Mouse (Mus musculus) G1E (cell line): ENCODE data around the gene Slc25a41.

ENCODE experiments used
- CTCF ChIP-seq: IDR thresholded peaks from 2 replicates; pipeline ENCODE4 v1.5.1; 2012; ENCODE audit warnings: low read depth, low read length, inconsistent platforms, mixed read lengths
- GATA1 ChIP-seq: IDR thresholded peaks from 2 replicates; pipeline ENCODE4 v1.6.1; 2012; ENCODE audit warnings: borderline replicate concordance, low read length, inconsistent platforms, mixed read lengths
- GATA2 ChIP-seq: IDR thresholded peaks from 2 replicates; pipeline ENCODE4 v1.6.1; 2012; ENCODE audit warnings: low read depth, low read length, inconsistent platforms, borderline replicate concordance
- POLR2AphosphoS5 ChIP-seq: IDR thresholded peaks from 2 replicates; pipeline ENCODE4 v1.6.1; 2012; ENCODE audit warnings: low read depth, low read length, inconsistent platforms; ENCODE audit not compliant: insufficient replicate concordance
- TAL1 ChIP-seq: conservative IDR thresholded peaks from 2 replicates; pipeline ENCODE4 v1.6.1; 2012; ENCODE audit warnings: low read depth, low read length, inconsistent platforms, mixed read lengths

DNA sequence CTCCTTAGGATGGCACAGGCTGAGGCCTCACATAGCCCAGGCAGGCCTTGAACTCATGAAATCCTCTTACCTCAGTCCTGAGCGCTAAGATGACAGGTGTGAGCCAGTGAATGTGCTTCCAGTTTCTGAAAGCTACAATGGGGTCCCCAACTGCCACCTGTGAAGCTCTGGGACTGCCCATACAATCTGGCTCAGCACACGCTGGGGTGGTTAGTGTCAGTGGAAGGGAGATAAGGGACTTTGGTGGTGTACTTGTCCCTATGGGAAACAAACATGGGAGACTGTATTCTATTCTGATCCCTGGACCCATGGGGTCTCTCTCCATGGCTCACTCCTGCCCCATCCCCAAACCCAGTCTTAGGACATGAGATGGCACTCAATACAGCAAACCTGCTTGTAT lies 21.8 kb downstream of the Slc25a41 start:
- TF ChIP-seq GATA1 (no peak), CTCF (no peak), TAL1 (peak; percentile 75), POLR2AphosphoS5 (no peak), GATA2 (no peak)
